Mouse (Mus musculus) myocyte (in vitro differentiated cells): ENCODE measurements around the gene Vav2. TPM values are rescaled to one million over a fixed set of nuclear protein-coding genes. Genes with fewer than 3 reads are reported as not detected.

ENCODE experiments used
- H3K27me3 ChIP-seq: one replicate; pipeline ENCODE4 v1.6.1; 2011; ENCODE audit not compliant: control insufficient read depth, insufficient read depth, insufficient read length
- H3K36me3 ChIP-seq: one replicate; pipeline ENCODE4 v1.6.1; 2011; ENCODE audit not compliant: control insufficient read depth, insufficient read depth
- H3K4me2 ChIP-seq: one replicate; pipeline ENCODE4 v1.6.1; 2011; ENCODE audit warnings: low read depth, control low read depth
- H3K4me3 ChIP-seq: one replicate; pipeline ENCODE4 v1.5.1; 2011; ENCODE audit warnings: mild to moderate bottlenecking, control low read depth, moderate library complexity
- H3K79me2 ChIP-seq: one replicate; pipeline ENCODE4 v1.6.1; 2011; ENCODE audit not compliant: control insufficient read depth, insufficient read depth
- H3ac ChIP-seq: one replicate; pipeline ENCODE4 v1.6.1; 2011; ENCODE audit not compliant: control insufficient read depth, insufficient read length
- CEBPB ChIP-seq: IDR thresholded peaks from 2 replicates; pipeline ENCODE4 v1.6.1; 2011; ENCODE audit warnings: mild to moderate bottlenecking, moderate library complexity; ENCODE audit not compliant: poor library complexity, insufficient read depth, severe bottlenecking
- E2F4 ChIP-seq: IDR thresholded peaks from one replicate; pipeline ENCODE4 v1.6.1; 2011; ENCODE audit warnings: mild to moderate bottlenecking, control low read depth, moderate library complexity; ENCODE audit not compliant: insufficient read depth
- MAX ChIP-seq: IDR thresholded peaks from one replicate; pipeline ENCODE4 v1.6.1; 2011; ENCODE audit warnings: low read depth, mild to moderate bottlenecking, control low read depth
- MYOD1 ChIP-seq, 3 experiments: IDR thresholded peaks; one replicate each; pipeline ENCODE4 v1.6.1; 2011; ENCODE audit warnings: control low read depth in 2 of 3, low read depth in 2 of 3, mild to moderate bottlenecking in 2 of 3, moderate library complexity in 1 of 3; ENCODE audit not compliant: insufficient read length in 2 of 3, control insufficient read depth in 1 of 3
- MYOG ChIP-seq, 3 experiments: IDR thresholded peaks; one replicate each; pipeline ENCODE4 v1.6.1; 2011; ENCODE audit warnings: control low read depth in 2 of 3, low read depth in 2 of 3, mild to moderate bottlenecking in 2 of 3; ENCODE audit not compliant: insufficient read length in 2 of 3, control insufficient read depth in 1 of 3, insufficient read depth in 1 of 3
- POLR2A ChIP-seq: IDR thresholded peaks from one replicate; pipeline ENCODE4 v1.6.1; 2011; ENCODE audit warnings: low read depth, mild to moderate bottlenecking, control low read depth, moderate library complexity; ENCODE audit not compliant: insufficient read length
- POLR2AphosphoS2 ChIP-seq: IDR thresholded peaks from one replicate; pipeline ENCODE4 v1.6.1; 2011; ENCODE audit warnings: low read depth, control low read depth; ENCODE audit not compliant: insufficient read length
- REST ChIP-seq: IDR thresholded peaks from one replicate; pipeline ENCODE4 v1.6.1; 2011; ENCODE audit warnings: mild to moderate bottlenecking, control low read depth, moderate library complexity; ENCODE audit not compliant: insufficient read depth, insufficient read length
- SRF ChIP-seq: IDR thresholded peaks from one replicate; pipeline ENCODE4 v1.6.1; 2011; ENCODE audit warnings: low read depth; ENCODE audit not compliant: control insufficient read depth, insufficient read length
- TCF12 ChIP-seq: IDR thresholded peaks from one replicate; pipeline ENCODE4 v1.6.1; 2011; ENCODE audit warnings: mild to moderate bottlenecking, control low read depth; ENCODE audit not compliant: poor library complexity, insufficient read depth, severe bottlenecking
- TCF3 ChIP-seq: IDR thresholded peaks from one replicate; pipeline ENCODE4 v1.6.1; 2011; ENCODE audit warnings: low read depth, control low read depth; ENCODE audit not compliant: insufficient read length
- USF1 ChIP-seq: IDR thresholded peaks from one replicate; pipeline ENCODE4 v1.6.1; 2011; ENCODE audit warnings: low read depth, mild to moderate bottlenecking, control low read depth, moderate library complexity
- polyA plus RNA-seq: library from polyadenylated mRNA; unstranded; fragments of >200 nt; fragmentation: generic; extraction: Trizol; gene quantifications from one replicate; pipeline ENCODE4 v1.2.1, GENCODE M21; 2012; ENCODE audit warnings: missing spikeins

The Vav2 gene
- polyA plus RNA-seq, 1 experiment: 14.1 TPM

DNA sequence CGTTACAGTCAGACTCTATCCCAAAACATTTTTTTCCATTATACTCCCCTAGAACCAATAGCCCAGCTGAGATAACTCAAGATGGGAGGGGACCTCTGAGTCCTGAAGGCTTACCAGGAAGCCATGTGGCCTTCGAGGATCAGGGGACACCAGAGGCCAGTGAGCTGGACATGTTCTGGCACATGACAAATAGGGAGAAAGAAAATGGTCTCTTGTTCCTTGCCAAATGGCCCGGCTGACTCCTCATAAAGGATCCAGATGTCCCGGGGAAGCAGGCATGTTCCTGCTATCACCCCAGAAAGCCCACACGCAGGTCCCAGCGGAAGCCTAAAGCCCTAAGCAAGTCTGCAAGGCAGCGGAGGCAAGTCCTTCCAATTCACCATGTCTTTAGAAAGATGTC is 3.2 kb downstream of the Vav2 start:
- Histone ChIP-seq H3K4me3 (no peak overlapping the region), H3K4me2 (no peak overlapping the region), H3K79me2 (peaks cover 64% of the 10 kb centered on the region), H3K27me3 (no peaks in the 10 kb centered on the region), H3K36me3 (no peaks in the 10 kb centered on the region), H3ac (no peak overlapping the region)
- TF ChIP-seq TCF3: no peak
- TF ChIP-seq MYOG (IDR thresholded peaks at IDR 0.05; ENCODE audit: control insufficient read depth in 1 of 3, insufficient read depth in 1 of 3, insufficient read length in 2 of 3, low read depth in 2 of 3): no peak
- TF ChIP-seq REST: no peak
- TF ChIP-seq POLR2AphosphoS2: no peak
- no peak for TF ChIP-seq MAX
- TF ChIP-seq MYOD1 (IDR thresholded peaks at IDR 0.05; ENCODE audit: control insufficient read depth in 1 of 3, insufficient read length in 2 of 3, low read depth in 2 of 3): no peak
- no peak for TF ChIP-seq USF1
- no peak for TF ChIP-seq POLR2A
- TF ChIP-seq SRF: no peak
- no peak for TF ChIP-seq E2F4

DNA sequence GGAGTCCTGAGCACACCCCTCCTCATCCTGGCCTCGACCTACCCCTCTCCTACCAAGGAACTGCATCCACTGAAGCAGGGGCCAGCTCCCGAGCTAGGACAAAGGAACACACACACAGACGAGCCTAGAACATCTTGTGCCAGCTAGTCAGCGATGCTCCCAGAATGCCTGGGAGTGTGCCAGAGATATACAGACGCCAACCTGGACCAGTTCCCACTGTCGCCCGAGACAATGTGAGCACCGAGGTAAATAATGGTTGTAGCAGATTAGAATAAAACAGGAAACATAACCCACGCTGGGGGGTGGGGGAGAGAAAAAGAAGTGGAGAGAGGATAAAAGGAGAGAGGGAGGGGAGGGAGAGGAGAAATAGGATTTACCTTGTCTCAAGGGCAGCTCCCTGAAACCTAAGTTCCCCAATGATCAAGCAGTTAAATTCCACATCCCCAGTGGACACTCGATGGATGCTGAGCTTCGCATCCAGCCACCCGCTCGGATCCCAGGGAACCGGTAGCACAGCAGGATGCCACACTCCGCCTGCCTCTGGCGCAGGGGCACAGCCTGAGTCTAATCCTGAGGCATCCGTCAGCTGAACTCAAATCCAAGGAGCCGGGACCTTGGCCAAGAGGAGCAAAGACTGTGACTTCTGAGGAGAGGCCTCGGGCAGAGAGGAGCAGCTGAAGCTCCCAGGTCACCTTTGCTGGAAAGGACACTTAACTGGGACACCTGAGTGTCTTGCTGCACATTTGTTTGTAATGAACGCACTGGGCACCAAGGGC is 5.4 kb downstream of the Vav2 start:
- Histone ChIP-seq H3K4me3 (no peak overlapping the region), H3K79me2 (peaks cover 79% of the 10 kb centered on the region), H3ac (no peak overlapping the region), H3K27me3 (no peaks in the 10 kb centered on the region), H3K4me2 (no peak overlapping the region), H3K36me3 (no peaks in the 10 kb centered on the region)
- TF ChIP-seq SRF (no peak), MAX (no peak), E2F4 (no peak), POLR2AphosphoS2 (no peak), POLR2A (no peak), REST (no peak), CEBPB (no peak), TCF3 (no peak), MYOD1 (IDR thresholded peaks at IDR 0.05; ENCODE audit: control insufficient read depth in 1 of 3, insufficient read length in 2 of 3, low read depth in 2 of 3) (no peak)

DNA sequence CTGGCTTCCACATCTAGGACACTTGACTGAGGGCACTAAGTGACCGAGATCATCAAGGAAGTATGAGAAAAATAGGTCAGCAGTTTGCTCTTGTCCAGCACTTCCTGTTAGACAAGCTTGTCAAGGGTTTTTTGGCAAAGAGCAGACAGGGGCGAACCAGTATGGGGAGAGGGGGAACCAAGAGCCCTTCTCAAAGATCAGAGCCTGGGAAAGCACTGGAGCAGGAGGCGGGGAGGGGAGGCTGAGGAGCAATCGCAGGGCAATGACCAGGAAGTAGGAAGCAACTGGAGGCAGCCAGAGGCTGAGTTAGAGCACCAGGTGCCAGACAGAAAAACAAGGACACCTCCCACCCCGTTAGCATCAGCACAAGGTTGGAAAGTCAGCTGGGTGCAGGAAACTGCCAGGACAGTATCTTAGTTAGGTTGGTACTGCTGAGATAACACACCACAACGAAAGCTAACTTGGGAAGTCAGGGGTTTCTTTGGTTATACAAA is 8.2 kb downstream of the Vav2 start:
- TF ChIP-seq REST (no peak), POLR2AphosphoS2 (no peak), CEBPB (no peak), E2F4 (no peak), MYOG (IDR thresholded peaks at IDR 0.05; ENCODE audit: control insufficient read depth in 1 of 3, insufficient read depth in 1 of 3, insufficient read length in 2 of 3, low read depth in 2 of 3) (no peak), TCF12 (no peak), MAX (no peak)
- Histone ChIP-seq H3ac (no peak overlapping the region), H3K36me3 (no peaks in the 10 kb centered on the region), H3K4me3 (no peak overlapping the region), H3K4me2 (no peak overlapping the region), H3K27me3 (no peaks in the 10 kb centered on the region), H3K79me2 (peaks cover 66% of the 10 kb centered on the region)

DNA sequence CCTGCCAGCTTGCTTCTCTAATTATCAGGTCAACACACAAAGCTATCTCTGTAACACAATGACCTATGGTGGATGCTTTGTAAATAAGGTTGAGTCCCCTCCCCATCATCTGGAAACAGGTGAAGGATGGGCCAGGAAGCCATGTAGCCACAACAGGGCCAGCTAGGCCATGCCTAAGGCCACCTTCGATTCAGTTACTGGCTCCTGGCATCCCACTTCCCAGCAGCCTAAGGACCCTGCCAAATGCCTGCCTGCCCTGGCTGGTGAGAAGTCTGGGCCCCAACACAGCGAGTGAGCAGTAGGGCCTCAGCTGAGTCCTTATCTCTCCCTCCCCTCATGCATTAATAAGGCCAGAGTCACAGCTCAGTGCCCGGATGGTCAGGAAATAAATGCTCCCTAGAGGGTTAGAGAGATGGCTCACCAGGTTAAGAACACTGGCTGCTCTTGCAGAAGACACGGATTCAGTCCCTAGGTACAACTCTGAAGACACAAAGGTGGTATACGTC is 9.1 kb downstream of the Vav2 start:
- no peak overlapping the region for H3ac ChIP-seq
- peaks cover 66% of the 10 kb centered on the region for H3K79me2 ChIP-seq
- TF ChIP-seq SRF (no peak), POLR2A (no peak), MYOG (IDR thresholded peaks at IDR 0.05; ENCODE audit: control insufficient read depth in 1 of 3, insufficient read depth in 1 of 3, insufficient read length in 2 of 3, low read depth in 2 of 3) (no peak), USF1 (no peak)
- H3K4me3 ChIP-seq: no peak overlapping the region
- no peaks in the 10 kb centered on the region for H3K27me3 ChIP-seq
- H3K36me3 ChIP-seq: no peaks in the 10 kb centered on the region
- no peak overlapping the region for H3K4me2 ChIP-seq

DNA sequence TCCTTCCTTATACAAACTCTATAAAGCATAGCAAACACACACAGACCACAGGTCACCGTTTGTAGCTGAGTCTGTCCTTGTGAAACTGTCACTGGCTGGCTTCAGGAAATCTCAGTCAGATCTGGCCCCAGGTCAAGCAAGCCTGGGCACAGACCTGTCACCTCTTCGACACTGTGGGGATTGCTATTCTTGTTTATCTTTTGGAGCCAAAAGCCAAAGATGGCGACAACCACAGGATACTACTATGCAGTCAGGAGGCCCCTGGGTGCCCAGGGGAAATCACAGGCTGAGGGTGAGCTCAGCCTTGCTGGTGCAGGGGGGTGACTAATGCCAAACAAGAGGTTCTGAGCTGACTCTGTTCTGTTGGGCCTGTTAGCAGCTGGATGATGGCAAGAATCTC is 10.4 kb downstream of the Vav2 start:
- Histone ChIP-seq H3K4me2 (peak overlapping the region; percentile 10), H3ac (no peak overlapping the region), H3K4me3 (no peak overlapping the region), H3K79me2 (peaks cover 57% of the 10 kb centered on the region), H3K36me3 (no peaks in the 10 kb centered on the region), H3K27me3 (no peaks in the 10 kb centered on the region)
- peak in 1 of 3 experiments; percentile 5 for TF ChIP-seq MYOD1 (IDR thresholded peaks at IDR 0.05; ENCODE audit: control insufficient read depth in 1 of 3, insufficient read length in 2 of 3, low read depth in 2 of 3)
- no peak for TF ChIP-seq POLR2A
